Mouse (Mus musculus): ENCODE data around the gene Rnf126. TPM values are rescaled to one million over a fixed set of nuclear protein-coding genes. Genes with fewer than 3 reads are reported as not detected.

Gene Rnf126
- total RNA-seq, 2 experiments from 2014 or later = 90.8 to 97.7 TPM

GRCm38 (mm10) chr10:79735361-79735760, 31.4 kb downstream of the Rnf126 start:
- no peak for DNase-seq (ENCODE audit: low spot score in 2 of 2)

DNA sequence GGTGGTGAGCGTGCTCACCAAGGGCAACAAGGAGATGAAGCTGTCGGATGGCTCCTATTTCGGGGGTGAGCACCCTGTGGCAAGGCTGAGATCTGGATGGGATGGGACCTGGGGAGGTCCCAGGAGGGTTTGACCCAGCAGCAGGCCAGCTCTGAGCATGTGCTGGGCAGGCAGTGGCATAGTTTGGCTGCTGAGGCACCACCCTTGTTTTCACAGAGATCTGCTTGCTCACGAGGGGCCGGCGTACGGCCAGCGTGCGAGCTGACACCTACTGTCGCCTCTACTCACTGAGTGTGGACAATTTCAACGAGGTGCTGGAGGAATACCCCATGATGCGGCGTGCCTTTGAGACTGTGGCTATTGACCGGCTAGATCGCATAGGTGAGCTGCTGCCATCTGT, 32.9 kb downstream of the Rnf126 start:
- DNase-seq (ENCODE audit: low spot score in 2 of 2) = no peak

GRCm38 (mm10) chr10:79732500-79732899, 34.3 kb downstream of the Rnf126 start:
- no peak for DNase-seq (ENCODE audit: low spot score in 2 of 2)

DNA sequence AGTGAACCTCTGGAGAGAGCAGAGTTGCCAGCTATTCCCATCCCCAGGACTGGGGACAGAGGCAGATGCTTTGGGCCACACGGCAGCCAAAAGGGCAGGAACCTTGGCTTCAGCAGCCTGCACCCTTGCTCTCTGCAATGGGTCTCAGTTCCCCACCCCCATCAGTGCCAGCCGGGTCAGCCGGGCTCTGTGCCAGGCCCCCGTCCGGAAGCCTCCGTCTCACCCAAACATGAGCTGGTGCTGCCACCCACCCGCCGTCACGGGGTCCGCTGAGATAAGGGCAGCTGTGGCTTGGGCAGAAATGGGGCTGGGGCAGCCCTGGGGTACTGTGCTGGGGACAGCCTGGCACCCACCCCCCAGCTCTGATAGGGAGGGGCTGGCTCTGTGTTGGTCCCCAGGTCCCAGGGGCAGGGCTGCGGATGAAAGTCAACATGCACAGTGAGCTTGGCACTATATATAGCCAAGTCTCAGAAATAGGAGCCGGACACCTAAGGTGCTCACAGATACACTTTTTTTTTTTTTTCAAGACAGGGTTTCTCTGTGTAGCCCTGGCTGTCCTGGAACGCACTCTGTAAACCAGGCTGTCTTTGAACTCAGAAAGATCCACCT, 37.3 kb downstream of the Rnf126 start:
- no peak for DNase-seq (ENCODE audit: low spot score in 2 of 2)

DNA sequence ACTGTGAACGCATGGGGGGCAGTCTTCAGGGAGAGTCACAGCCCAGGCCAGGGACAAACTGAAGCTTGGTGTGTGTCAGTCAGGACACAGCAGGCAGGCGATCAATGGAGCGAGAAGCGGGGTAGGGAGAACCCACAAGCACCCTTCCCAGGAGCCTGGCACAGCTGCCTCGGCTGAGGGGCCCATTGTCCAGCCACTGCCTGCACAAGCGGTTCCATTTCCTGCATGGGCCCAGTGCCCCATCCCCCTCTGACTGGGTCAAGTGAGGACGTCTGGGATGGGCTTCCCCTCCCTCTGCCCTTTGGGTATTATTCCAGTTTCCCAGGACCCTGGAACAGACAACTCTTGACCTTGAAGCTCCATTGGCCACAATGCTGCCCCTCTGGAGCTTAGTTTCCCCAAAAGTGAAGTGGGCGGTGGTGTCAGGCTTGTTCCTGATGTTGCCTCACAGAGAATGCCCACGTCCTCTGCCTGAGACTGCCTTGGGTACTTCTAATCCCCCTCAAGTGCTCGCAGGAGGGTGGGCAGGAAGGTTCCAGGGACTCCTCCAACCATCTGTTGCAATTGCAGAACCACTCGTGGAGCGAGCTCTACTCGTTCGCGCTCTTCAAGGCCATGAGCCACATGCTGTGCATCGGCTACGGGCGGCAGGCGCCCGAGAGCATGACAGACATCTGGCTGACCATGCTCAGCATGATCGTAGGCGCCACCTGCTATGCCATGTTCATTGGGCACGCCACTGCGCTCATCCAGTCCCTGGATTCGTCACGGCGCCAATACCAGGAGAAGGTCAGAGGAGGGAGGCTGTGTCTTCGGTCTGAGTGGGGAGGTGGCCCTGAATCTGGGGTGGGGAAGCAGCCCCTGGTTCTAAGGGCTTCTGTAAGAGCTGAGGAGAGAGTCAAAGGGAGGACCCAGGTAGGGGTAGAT, 38.2 kb downstream of the Rnf126 start:
- DNase-seq (ENCODE audit: low spot score in 2 of 2) = no peak

DNA sequence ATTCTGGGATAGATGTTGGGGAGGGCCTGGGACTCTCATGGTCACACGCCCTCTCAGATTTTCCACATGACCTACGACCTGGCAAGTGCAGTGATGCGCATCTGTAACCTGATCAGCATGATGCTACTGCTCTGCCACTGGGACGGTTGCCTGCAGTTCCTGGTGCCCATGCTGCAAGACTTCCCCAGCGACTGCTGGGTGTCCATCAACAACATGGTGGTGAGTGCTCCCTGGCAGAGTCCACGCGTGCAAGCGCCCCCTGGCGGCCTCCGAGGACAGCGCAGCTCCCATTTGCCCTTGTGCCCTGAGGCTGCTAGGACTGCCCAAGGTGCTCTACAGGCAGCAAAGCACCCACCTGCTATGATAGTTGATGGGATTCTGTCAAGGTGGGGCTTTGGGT, 40.7 kb downstream of the Rnf126 start:
- no peak for DNase-seq (ENCODE audit: low spot score in 2 of 2)

DNA sequence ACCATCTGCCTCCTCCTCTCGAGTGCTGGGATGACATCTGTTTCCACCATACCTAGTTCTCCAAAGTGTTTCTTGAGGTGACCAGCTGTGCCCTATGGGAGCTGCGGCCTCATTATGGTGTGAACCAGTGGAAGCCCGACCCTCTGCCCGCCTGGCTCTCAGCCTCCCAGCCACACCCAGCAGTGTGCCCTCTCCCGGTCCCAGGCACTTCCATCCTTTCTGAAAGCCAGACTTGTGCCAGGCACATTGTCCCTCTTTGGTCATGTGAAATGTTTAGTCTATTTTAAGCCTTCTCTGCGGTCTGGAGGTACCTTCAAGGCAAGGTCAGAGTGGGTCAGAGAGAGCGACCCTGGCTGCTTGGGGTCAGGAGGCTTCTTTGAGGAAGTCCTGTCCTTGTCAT, 43.1 kb downstream of the Rnf126 start:
- no peak for DNase-seq (ENCODE audit: low spot score in 2 of 2)

GRCm38 (mm10) chr10:79723047-79723446, 43.7 kb downstream of the Rnf126 start:
- no peak for DNase-seq (ENCODE audit: low spot score in 2 of 2)

DNA sequence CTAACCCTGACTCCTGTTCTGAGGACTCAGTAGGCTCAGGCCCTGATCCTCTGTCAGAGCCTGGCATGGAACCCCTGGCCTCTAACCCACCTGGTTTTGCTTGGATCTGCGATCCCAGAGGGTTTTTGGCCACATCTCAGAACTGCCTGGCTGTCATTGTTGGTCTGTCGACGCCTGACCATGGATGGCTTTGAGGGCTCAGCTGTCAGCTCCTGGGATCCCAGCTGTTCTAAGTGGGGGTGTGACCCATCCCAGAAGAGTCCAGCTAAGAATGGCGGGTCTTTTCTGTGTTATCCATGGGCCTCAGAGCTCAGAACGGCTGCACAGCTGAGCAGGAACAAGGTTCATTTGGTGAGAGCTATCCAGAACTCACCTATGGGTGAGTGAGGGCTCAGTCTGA, 45.7 kb downstream of the Rnf126 start:
- DNase-seq (ENCODE audit: low spot score in 2 of 2) = no peak

GRCm38 (mm10) chr10:79717640-79718357, 49.0 kb downstream of the Rnf126 start:
- peak in 1 of 2 experiments; percentile 58 for DNase-seq (ENCODE audit: low spot score in 2 of 2)

DNA sequence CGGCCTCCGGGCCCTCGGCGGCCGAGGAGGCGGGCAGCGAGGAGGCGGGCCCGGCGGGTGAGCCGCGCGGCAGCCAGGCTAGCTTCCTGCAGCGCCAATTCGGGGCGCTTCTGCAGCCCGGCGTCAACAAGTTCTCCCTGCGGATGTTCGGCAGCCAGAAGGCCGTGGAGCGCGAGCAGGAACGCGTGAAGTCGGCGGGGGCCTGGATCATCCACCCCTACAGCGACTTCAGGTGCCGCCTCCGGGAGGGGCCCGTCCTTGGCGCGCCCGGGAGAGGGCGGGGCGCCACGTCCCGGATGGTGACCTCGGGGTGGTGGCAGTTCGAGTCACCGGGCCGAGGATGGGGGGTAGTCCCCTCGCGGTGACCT, 49.8 kb downstream of the Rnf126 start:
- no peak for DNase-seq (ENCODE audit: low spot score in 2 of 2)

DNA sequence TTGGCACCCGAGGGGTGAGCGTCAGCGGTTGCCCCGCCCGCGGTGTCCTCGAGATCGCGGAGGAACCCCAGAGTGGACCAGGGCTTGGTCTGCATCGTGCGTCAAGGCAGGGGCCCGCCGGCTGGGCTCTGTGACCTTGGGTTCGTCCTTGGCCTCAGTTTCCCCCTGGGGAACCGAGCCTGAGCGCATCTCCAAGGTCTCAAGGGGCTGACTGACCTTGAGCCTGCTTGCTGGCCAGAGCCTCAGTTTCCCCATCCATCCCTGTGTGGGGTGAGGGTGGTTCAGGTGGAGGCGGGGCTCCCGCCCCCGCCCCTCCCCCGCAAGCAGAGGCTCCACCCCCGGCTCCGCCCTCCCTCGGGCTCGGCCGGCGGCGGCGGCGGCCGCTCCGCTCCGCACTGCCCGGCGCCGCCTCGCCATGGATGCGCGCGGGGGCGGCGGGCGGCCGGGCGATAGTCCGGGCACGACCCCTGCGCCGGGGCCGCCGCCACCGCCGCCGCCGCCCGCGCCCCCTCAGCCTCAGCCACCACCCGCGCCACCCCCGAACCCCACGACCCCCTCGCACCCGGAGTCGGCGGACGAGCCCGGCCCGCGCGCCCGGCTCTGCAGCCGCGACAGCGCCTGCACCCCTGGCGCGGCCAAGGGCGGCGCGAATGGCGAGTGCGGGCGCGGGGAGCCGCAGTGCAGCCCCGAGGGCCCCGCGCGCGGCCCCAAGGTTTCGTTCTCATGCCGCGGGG, 50.3 kb downstream of the Rnf126 start, which contains the start of gene Hcn2:
Hcn2 (plus strand) TSS at position 381 of the 734 bp plus-strand sequence.
- DNase-seq (ENCODE audit: low spot score in 2 of 2) = no peak

DNA sequence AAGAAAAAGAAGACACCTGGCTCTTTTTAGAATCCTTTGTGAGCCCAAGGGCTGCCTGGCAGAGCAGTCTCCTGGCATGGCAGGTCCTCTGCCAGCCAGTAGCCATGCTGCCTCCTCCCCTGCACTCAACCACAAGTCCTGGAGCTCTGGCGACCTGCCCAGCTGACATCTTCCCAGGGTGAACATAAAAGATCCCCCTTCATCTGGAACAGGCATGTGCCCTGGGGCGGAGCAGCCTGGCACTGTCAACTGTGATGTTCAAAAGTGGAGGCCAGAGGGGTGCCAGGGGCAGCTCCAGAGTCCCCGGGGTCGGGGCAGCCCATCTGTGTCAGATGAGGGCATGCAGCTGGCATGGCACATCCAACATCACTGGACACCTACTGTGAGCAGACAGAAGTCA, 51.8 kb downstream of the Rnf126 start:
- DNase-seq (ENCODE audit: low spot score in 2 of 2) = no peak

- no peak for DNase-seq (ENCODE audit: low spot score in 2 of 2)
Observed at GRCm38 (mm10) chr10:79713163-79713562, 53.6 kb downstream of the Rnf126 start.

DNA sequence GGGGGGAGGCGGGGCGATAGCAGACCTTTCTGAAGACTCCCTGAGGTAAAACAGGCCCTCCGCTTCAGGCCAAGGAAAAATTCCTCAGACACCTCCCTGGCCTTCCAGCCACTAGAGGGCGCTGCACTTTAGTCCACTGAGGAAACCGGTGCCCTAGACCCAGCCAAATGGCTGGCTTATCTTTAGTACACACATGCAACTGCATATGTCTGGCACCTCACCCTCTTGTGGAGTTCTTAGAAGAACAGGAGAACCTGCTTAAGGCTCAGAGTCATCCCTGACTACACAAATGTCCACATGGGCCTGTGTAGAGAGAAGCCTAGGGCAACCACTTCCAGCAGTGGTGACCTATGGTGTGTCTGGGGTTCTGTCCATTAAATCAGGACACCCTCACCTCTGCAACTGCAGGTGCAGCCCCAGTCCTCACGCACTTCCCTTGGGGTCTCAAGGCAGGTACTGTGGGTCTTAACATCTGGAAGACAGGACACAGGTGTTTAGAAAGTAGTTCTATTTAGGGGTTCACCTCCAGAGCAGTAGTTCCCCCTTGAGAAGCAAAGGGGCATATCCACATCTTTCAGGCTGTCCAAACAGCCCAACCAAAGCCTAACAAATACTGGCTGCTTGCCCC, 54.1 kb downstream of the Rnf126 start:
- peak; percentile 84 to 86 for DNase-seq (ENCODE audit: low spot score in 2 of 2)

- DNase-seq (ENCODE audit: low spot score in 2 of 2) = no peak
Observed at GRCm38 (mm10) chr10:79712029-79712428, 54.7 kb downstream of the Rnf126 start.

DNA sequence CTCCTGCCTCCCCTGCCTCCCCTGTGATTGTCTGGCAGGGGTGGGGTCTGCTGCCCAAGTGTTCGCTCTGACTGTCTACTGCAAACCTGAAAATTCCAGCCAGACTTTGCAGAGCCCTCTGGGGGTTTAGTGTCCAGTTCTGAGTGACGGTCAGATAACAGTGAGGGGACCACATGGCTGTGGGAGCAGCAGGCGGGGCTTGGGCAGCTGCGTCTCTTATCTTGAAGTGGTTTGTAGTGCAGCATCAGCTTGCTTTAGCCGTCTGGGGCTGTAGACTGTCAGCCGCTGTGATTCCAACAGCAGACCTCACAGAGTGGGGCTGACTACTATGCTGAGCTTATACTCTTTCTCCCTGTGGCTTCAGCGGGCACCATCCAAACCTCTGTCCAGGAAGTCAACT, 57.4 kb downstream of the Rnf126 start:
- no peak for DNase-seq (ENCODE audit: low spot score in 2 of 2)

- DNase-seq (ENCODE audit: low spot score in 2 of 2) = no peak
Observed at GRCm38 (mm10) chr10:79708668-79709067, 58.1 kb downstream of the Rnf126 start.
